Mouse (Mus musculus): ENCODE measurements around the gene Ccdc65.

Gene Ccdc65

GRCm38 (mm10) chr15:98692171-98692715 lies 15.8 kb upstream of the Ccdc65 start:
- peak; percentile 95 for DNase-seq (ENCODE audit: inconsistent ontology term)

- no peak for DNase-seq (ENCODE audit: inconsistent ontology term)
Observed at GRCm38 (mm10) chr15:98695726-98696125, 12.3 kb upstream of the Ccdc65 start.

- no peak for DNase-seq (ENCODE audit: inconsistent ontology term)
Observed at GRCm38 (mm10) chr15:98696216-98696615, 11.8 kb upstream of the Ccdc65 start.

GRCm38 (mm10) chr15:98699190-98700105 lies 8.6 kb upstream of the Ccdc65 start:
- peak; percentile 88 for DNase-seq (ENCODE audit: inconsistent ontology term)

GRCm38 (mm10) chr15:98704312-98704711 lies 3.7 kb upstream of the Ccdc65 start:
- no peak for DNase-seq (ENCODE audit: inconsistent ontology term)

GRCm38 (mm10) chr15:98710442-98710841 lies 2.4 kb downstream of the Ccdc65 start:
- no peak for DNase-seq (ENCODE audit: inconsistent ontology term)

- DNase-seq (ENCODE audit: inconsistent ontology term) = peak; percentile 59
Observed at GRCm38 (mm10) chr15:98714230-98714652, 6.2 kb downstream of the Ccdc65 start.

GRCm38 (mm10) chr15:98717301-98717700 lies 9.3 kb downstream of the Ccdc65 start:
- DNase-seq (ENCODE audit: inconsistent ontology term) = no peak

- no peak for DNase-seq (ENCODE audit: inconsistent ontology term)
Observed at GRCm38 (mm10) chr15:98722191-98722590, 14.2 kb downstream of the Ccdc65 start.

- peak; percentile 41 for DNase-seq (ENCODE audit: inconsistent ontology term)
Observed at GRCm38 (mm10) chr15:98722854-98723253, 14.8 kb downstream of the Ccdc65 start.

GRCm38 (mm10) chr15:98724441-98724840 lies 16.4 kb downstream of the Ccdc65 start:
- no peak for DNase-seq (ENCODE audit: inconsistent ontology term)

- no peak for DNase-seq (ENCODE audit: inconsistent ontology term)
Observed at GRCm38 (mm10) chr15:98726079-98726478, 18.1 kb downstream of the Ccdc65 start.

- DNase-seq (ENCODE audit: inconsistent ontology term) = no peak
Observed at GRCm38 (mm10) chr15:98726746-98727145, 18.7 kb downstream of the Ccdc65 start.

GRCm38 (mm10) chr15:98727443-98728321 lies 19.7 kb downstream of the Ccdc65 start, which contains the start of gene Fkbp11:
Gene Fkbp11, minus strand, starts transcription at chr15:98728198.
- DNase-seq (ENCODE audit: inconsistent ontology term) = peak; percentile 70

- DNase-seq (ENCODE audit: inconsistent ontology term) = no peak
Observed at GRCm38 (mm10) chr15:98728366-98728765, 20.4 kb downstream of the Ccdc65 start.

- no peak for DNase-seq (ENCODE audit: inconsistent ontology term)
Observed at GRCm38 (mm10) chr15:98729791-98730545, 22.0 kb downstream of the Ccdc65 start.

- DNase-seq (ENCODE audit: inconsistent ontology term) = no peak
Observed at GRCm38 (mm10) chr15:98730790-98731189, 22.8 kb downstream of the Ccdc65 start.

- DNase-seq (ENCODE audit: inconsistent ontology term) = no peak
Observed at GRCm38 (mm10) chr15:98732006-98732531, 24.1 kb downstream of the Ccdc65 start.

GRCm38 (mm10) chr15:98733370-98733769 lies 25.4 kb downstream of the Ccdc65 start:
- DNase-seq (ENCODE audit: inconsistent ontology term) = no peak

- DNase-seq (ENCODE audit: inconsistent ontology term) = no peak
Observed at GRCm38 (mm10) chr15:98733976-98734566, 26.1 kb downstream of the Ccdc65 start.

- no peak for DNase-seq (ENCODE audit: inconsistent ontology term)
Observed at GRCm38 (mm10) chr15:98736521-98736920, 28.5 kb downstream of the Ccdc65 start.

Measured in Muller cell, postnatal 12 days (primary cell).